Mouse (Mus musculus) c-Kit-negative CD71-positive TER-119-positive erythroid progenitor cells, embryonic 14.5 days (primary cell): ENCODE results near the gene Nfatc3.

Source experiments
- DNase-seq: peaks from one replicate; pipeline ENCODE4 v3.0.0-alpha.2; 2013; ENCODE audit warnings: low read depth, low spot score

Nfatc3 gene

DNA sequence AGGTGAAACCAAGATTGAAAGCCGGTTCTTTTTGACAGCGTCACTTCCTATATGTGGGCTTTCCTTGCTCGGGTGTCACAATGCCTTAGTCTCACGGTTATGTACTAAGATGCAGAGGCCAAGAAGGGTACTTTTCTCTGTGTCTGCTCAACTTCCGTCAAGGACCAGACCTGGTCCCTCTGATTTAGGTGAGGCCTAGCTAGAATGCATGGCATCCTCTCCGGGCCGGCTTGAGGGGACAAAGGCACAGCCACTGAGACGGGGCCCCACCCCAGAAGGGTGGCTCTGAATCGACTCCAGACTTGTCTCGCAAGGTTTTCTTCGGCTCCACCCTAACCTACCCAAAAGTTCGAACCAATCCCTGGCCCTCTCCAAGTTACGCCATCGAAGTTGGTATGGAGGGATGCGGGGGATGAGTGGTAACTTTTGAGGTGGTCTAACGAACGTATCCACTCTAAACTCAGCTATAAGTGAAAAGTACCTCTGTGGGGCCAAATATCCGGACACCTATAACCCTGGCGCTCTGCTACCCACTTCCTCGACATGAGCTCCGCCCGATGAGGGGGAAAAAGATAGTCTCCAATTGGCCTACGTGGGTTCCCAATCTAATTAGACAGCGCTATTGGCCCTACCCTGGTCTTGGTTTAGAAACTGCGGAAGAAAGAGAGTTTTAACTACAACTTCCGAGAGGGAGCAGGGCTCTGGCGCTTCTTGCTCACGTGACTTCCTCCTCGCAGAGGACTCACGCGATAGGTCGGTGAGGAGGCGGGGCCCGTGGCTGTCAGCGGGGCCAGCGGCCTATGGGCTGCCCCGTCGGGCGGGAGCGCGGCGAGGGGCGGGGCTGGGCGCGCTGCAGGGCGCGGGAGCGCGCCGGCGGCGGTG lies at the start of gene Nfatc3:
Gene Nfatc3 (plus strand): TSS at position 110 of the 882 bp plus-strand sequence.
- peak; percentile 91 for DNase-seq

DNA sequence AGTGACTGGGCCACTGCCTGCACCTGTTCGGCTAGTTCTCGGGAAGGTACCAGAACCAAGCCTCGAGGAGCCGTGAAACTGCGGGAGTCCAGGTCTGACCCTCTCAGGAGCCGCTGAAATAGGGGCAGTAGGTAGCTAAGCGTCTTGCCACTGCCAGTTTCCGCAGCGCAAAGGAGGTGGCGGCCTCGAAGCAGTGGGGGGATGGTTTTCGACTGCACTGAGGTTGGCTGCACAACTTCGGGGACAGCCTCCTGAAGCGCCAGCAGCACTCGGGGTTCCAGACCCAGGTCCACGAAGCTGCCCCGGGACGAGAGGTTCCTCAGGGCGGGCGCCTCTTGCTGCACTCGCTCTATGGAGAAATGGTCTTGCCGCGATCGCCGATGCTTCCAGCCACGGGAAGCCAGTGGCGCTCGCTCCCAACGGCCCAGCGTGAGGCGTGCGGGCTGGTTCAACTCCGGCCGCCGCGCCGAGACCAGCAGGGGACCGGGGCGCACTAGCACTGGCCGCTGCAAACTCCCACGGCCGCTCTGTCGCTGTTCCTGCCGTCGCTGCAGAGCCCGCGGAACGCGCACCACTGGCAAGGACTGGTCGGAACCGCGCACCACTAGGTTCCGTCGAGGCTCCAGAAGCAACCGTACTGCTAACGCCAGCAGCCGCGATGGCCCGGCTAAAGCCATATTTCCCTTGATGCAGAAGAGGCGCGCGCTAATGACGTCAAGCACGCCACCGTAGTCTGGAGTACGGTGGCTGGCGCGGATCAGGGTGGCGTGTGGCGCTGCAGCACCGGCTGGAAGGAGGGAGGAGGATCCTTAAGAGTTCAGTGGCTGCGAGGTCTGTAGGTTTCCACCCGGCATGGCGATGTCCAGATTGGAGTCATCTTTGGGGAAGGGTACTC lies 47.6 kb upstream of the Nfatc3 start:
- peak; percentile 82 for DNase-seq

DNA sequence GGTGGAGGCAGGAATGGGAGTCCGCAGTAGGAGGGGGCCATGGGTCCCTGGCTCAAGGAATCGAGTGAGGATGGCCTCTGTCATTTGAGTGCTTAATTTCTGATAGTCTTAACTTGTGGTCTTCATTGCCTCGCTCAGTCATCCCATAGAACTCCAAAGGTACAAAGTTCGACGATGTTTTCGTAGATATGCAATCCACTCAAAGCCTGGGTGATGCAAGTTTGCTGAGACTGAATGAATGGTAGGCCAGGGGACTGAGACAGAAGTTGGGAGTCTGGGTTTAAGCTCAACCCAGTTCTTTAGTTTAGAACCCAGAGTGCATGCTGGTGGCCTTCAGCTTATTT lies 47.0 kb upstream of the Nfatc3 start, which contains the start of gene Ddx28:
Gene Ddx28 (minus strand): TSS at position 240 of the 344 bp plus-strand sequence.
- no peak for DNase-seq

DNA sequence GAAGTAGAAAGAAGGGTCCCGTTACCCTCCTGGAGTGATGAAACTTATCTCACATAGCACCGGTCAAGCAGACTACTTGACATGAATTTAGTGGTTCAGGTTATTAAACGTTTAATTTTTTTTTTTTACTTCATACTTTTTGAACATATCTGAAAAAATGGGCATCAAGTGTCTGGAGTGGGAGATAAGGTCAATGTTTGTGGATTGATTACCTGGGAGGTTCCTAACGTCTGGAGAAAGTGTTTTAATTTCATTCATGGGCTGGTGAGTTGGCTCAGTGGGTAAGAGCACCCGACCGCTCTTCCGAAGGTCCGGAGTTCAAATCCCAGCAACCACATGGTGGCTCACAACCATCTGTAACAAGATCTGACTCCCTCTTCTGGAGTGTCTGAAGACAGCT lies 46.4 kb upstream of the Nfatc3 start:
- peak; percentile 39 for DNase-seq

DNA sequence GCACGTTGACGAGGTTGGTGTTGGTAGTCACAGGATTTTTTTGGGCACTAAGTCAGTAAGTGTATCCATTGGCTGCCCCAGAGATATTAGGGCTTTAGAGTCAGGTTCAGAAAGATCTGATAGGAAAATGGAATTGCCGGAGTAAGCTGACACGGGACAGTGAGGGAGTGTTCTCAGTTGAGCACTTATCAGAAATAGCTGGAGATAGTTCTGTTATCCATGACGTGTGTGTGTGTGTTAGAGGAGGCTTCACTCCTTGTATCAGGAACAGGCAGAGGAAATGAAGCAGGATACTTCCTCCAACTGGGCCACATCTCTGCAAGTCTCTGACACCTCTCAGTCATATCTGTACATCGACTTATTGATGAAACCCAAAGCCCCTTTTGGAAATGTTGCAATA lies 42.4 kb upstream of the Nfatc3 start:
- no peak for DNase-seq

DNA sequence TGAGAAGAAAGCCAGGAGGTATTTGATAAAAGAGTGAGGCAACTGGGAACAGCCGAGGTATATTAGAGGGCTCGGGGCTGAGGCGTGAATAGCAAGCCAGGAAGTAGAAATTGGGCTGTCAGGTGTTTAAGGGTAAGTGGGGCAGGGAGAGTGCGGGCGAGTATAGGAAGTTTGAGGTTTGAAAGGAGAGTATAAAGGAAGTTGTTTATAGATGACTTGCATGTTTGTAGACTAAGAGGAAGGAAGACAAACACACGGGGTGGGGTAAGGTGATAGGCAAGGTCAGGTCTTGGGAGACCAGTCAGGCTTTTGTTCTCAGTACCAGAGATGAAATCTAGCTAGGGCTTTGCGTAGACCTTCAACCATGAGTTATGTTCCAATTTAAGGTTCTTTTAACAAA lies 41.5 kb upstream of the Nfatc3 start:
- DNase-seq, result no peak

DNA sequence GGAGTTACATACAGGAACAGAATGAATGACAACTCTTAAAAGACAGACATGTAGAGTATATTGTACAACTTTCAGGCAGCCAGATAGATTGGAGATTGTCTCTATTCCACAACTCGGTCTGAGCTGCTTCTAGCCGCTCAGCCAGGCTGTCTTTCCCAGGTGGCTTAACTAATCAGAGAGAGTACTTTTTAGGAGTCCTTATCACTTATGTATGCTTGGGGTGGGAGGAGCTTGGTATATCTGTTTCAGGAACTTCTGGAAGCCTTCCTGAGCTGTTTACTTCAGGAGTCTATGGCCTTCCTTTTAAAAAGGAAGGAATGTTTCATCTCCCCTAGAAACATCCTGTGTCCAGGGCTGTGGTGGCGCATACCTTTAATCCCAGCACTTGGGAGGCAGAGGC lies 40.6 kb upstream of the Nfatc3 start:
- no peak for DNase-seq

DNA sequence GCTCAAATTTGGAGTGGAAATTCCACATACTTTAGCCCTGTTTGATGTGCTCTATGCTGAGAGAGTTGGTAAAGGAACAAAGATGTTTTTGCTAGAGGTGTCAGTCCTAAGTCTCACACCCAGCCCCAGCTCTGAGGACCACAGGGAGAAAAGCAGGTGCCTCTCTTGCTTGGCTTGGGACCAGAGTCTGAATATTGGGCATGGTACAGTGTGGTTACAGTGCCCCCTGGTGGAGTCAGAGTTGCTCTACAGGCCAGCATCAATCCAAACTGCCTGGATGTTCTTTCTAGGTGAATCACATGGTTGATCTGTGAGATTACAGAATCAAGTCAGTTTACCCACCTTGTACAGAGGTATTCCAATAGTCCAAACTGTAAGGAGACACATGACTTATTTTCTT lies 36.2 kb upstream of the Nfatc3 start:
- peak; percentile 69 for DNase-seq

DNA sequence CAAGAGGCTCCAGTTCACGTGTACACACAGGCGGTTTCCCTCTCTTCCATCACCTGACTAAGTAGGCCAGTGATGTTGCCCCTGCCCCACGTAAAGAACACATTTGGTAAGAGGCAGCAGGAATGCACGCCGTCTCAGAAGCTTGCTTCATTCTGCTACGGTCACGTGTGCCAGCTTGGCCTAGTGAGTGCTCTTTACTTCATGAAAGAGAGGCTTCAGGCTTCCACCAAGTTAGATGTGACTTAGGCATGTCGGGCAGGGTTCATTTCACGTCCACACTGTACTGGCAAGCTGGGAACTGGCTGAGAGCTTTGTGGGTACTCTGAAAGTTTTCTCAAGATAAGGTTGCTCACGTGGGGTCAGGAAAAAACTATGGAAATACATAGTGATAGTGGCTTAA lies 19.9 kb upstream of the Nfatc3 start:
- no peak for DNase-seq

DNA sequence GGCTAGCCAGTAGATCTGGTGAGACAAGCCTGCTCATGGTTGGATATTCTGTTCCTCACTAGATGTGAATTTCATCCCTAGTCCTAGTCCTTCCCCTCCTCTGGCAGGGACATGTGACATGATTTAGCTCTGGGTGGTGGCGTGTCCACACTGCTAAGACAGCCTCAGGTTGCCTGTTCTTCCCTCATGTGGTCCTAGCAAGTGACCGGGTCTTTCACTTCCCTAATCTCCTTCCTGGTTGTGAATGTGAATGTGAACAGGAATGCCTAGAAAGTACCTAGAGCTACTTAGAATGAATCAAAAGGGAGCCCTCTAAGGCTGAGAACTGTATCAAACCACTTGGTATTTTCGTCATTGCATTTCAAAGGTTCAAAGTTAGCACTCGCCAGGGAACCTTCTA lies 19.0 kb upstream of the Nfatc3 start:
- DNase-seq, result no peak

DNA sequence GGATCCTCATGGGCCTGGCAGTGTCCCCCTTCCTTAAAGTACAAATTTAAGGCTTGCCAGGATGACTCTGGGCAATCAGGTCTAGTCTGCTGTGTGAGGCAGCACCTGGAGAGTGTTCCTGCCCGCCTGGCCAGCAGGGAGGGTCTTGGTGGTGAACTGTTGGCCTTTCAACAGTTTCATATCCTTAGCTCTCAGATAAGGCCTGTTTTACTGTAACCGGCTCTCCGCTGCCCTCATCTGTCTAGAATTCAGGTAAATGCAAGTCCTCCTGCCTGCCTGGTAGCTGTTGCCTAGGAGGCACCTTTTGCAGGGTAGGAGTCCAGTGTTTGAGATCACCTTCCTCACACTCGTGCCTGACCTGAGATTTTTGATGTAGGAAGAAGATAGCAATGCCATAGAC lies 18.4 kb upstream of the Nfatc3 start:
- no peak for DNase-seq

DNA sequence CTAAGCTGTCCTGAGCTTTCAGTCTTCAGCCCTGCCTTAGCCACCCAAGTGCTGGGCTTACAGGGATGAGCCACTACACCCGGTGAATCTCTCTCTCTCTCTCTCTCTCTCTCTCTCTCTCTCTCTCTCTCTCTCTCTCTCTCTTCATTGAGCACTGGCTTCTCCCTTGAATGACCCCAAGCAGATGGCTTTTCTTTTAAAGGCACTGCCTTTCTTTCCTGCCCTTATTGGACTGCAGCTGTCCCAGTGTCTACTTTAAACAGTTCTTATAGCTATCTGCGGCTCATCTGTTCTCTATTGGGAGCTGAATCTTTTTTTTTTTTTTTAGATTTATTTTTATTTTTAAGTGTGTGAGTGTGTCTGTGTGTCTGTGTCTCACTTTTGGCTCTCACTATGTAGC lies 15.6 kb upstream of the Nfatc3 start:
- DNase-seq, result no peak

DNA sequence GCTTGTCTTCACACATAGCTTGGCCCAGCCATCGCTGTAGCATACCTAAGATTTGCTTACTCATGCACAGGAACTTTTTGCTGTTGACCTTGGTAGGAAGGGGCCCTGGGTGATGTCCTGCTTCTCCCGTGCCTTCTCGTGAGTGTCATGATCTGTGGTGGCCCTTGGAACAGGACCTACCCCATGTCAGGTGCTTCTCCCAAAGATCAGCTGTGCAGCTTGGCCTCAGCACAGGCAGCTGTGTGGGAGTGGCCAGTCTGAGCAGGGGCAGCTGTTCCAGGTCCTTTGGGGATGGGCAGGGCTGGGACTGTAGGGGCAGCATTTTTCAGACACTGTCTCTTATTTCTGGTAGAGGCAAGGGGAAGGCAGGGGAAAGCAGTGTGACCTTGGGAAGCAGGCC lies 14.5 kb upstream of the Nfatc3 start:
- DNase-seq, result no peak

DNA sequence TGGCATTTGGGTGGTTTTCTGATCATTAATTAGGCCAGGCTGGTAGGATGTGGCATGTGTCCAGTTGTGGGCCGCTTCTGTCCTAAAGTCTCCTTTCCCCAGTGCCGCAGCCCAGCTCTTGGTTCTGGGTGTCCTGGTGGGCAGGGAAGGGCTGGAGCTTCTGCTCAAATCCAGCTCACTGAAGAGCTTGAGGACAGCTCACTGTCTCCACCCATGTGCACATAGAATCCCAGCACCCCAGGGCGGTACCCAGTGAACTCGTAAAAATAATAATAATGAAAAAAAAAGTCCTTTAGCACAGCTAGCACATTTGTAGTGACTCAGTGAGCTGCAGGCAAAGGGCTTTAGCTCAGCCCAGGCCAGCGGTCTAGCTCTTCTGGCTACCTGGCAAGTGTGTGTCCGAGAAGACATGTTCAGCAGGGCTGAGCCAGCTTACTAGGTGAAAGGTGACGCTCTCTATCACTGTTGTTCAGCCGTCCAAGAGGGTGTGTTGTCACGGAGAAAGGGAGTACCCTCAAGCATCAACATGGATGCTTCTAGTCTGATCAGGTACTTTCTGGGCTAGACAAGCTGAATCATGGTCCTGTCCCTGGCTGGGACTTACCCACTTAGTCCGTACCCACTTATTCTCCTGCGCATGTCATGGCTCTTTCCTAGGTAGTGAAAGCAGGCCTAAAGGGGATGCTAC lies 11.6 kb upstream of the Nfatc3 start:
- peak; percentile 55 for DNase-seq

DNA sequence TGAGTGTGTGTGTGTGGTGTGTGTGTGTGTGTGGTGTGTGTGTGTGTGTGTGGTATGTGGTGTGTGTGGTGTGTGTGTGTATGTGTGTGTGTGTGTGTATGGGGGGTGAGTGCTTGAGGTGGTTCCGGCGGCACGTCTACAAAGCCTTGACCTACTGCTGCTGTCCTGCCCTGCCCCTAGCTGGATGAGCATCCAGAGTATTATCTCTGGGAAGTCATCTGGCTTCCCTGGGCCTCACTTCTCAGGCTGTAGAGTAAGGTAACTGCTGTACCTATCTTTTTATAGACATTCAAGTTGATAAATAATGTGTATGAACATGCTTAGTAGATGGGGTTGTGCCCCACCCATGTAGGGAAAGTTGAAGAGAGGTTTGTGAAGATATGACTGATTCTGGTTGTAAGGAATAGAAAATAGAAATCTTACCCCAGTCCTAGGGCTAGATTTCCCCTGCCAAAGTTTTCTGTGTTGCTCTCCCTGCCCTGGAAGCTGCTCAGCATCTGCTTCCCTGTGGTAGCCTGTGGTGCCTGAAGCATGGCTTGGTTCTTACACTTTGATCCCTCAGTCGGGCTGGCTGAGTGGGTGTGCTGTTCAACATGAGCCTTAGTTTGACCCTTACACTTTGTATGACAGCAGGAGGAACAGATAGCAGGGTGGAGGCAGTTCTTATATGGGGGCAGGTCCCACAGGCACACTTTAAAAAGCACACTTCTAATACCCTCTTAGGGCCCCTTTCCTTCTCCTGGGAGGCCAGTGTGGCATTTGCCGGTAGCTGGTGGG lies 10.6 kb upstream of the Nfatc3 start:
- DNase-seq, result no peak

DNA sequence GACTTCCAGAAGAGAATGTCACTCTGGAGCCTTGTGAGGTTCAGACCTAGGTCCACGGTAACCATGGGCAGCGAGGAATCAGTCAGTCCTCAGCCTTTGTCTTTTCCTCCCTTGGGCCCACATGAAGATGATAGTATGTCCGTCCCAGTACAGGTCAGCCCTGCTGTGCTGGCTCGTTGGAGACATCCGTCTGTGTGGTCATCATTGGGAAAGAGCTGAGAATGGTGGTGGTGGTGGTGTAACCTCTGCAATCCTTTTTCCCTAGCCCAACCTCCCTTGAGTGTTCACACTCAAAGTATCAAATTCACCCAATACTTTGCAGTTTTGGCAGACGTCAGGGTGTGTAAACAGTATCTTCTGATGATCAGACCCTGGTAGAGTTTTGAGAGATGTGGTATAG lies 8.8 kb upstream of the Nfatc3 start:
- no peak for DNase-seq

DNA sequence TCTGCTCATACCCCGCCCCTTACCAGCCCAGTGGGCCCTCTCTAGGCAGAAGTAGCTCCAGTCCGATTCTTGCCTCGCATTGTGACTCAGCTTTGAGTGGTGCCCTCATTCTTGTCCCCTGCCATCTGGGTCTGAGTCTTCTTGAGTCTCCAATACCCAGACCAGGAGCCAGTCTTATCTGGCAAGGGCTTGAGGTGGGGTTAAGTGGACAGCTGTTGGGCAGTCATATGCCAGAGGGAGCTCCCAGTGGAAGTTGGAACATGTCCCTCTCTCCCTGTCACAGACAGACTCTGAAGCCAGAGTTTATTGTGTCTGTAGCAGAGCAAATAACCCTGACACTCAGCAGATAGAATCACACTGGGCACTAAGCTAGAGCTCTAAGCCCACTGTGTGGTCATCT lies 7.6 kb upstream of the Nfatc3 start:
- DNase-seq, result no peak

DNA sequence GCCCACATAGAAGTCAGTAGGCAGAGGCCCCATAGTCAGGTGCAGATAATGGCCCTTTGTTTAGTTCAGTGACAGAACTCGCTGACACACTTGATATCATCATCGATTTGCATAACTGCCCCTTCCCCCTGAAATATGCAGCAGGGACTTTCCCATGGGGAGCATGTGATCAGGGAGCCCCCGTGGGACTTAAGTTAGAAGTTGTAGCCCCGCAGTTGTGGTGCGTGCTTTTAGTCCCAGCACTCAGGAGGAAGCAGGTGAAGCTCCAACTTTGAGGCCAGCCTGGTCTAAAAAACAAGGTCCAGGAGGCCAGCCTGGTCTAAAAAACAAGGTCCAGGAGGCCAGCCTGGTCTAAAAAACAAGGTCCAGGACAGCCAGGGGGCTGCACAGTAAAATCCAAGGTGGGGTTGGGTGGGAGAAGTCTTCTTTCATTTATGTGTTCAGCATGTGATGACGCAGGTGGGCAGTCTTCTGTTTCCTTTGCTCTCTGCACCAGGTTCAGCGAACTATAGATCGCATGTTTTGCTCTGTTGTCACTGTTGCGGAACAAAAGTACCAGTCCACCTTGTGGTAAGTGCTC lies 6.0 kb upstream of the Nfatc3 start:
- DNase-seq, result no peak

DNA sequence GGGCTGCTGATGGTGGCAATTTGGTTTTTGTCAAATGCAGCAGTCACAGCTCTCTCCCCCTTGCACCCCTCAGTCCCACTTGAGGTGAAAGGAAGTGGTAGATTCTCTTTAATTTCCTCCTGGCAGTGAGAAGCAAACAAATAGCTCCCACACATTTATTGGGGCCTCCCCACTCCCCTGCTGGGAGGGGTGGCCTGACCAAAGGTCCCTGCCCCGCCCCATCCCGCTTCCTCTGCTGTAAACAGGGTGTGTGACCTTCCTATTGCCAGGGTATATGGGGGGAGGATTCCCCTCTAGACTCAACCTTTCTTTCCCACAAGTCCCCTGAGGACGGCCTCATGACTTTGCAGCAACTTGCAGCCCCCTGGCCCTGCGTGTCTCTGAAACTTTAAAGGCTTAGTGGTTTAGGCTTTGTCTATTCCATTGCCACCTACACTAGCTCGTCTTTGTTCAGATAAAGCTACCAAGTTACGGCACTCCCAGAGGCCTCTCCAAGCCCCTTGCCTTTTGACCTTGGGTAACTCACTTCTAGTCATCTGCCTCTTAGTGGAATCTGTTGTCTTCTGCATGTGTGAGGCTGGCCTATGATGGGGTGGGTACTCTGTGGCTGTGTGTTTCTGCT lies 4.3 kb upstream of the Nfatc3 start:
- DNase-seq, result no peak

DNA sequence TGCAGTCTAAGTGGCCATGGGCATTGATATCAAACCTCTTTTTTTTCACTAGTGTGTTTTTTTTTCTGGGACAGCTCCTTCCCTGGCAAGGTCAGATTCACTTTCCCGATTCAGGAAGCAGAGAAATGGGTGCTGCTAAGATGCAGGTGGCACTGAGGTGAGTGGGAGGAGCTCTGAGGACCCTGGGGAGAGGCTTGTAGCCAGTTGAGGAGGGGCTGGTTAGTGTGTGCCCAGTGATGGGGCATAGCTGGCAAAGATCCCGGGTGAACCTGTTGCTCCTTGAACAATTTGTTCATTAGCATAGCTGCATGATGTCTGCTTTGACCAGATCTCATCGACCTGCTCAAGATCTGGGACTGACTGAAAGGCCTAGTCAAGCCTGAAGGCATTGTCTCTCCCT lies 3.6 kb upstream of the Nfatc3 start:
- DNase-seq, result no peak
